Mouse (Mus musculus) WW6 (cell line): ENCODE results near the gene Uck2.

Experiments
- DNase-seq: peaks from one replicate; pipeline ENCODE4 v3.0.0-alpha.2; 2013; ENCODE audit warnings: low read depth, low spot score

Uck2 gene

GRCm38 (mm10) chr1:167284258-167284836, 773 bp downstream of the Uck2 start:
- DNase-seq, result no peak

GRCm38 (mm10) chr1:167283441-167284257, 1.5 kb downstream of the Uck2 start:
- no peak for DNase-seq

GRCm38 (mm10) chr1:167282768-167283167, 2.4 kb downstream of the Uck2 start:
- DNase-seq, result no peak

GRCm38 (mm10) chr1:167282112-167282511, 3.0 kb downstream of the Uck2 start:
- DNase-seq, result no peak

- no peak for DNase-seq
Observed at GRCm38 (mm10) chr1:167280061-167280460, 5.1 kb downstream of the Uck2 start.

- DNase-seq, result no peak
Observed at GRCm38 (mm10) chr1:167279160-167279715, 5.9 kb downstream of the Uck2 start.

GRCm38 (mm10) chr1:167278395-167278794, 6.7 kb downstream of the Uck2 start:
- DNase-seq, result no peak

GRCm38 (mm10) chr1:167274646-167275390, 10.3 kb downstream of the Uck2 start:
- DNase-seq, result no peak

GRCm38 (mm10) chr1:167273380-167274163, 11.5 kb downstream of the Uck2 start:
- no peak for DNase-seq

- no peak for DNase-seq
Observed at GRCm38 (mm10) chr1:167271841-167272240, 13.3 kb downstream of the Uck2 start.

GRCm38 (mm10) chr1:167271304-167271703, 13.8 kb downstream of the Uck2 start:
- no peak for DNase-seq

- DNase-seq, result no peak
Observed at GRCm38 (mm10) chr1:167270342-167271111, 14.6 kb downstream of the Uck2 start.

GRCm38 (mm10) chr1:167269856-167270270, 15.3 kb downstream of the Uck2 start:
- DNase-seq, result no peak

GRCm38 (mm10) chr1:167269350-167269811, 15.7 kb downstream of the Uck2 start:
- DNase-seq, result no peak

GRCm38 (mm10) chr1:167268360-167269063, 16.6 kb downstream of the Uck2 start:
- no peak for DNase-seq

GRCm38 (mm10) chr1:167266720-167267119, 18.4 kb downstream of the Uck2 start:
- DNase-seq, result no peak

- DNase-seq, result no peak
Observed at GRCm38 (mm10) chr1:167265366-167265765, 19.8 kb downstream of the Uck2 start.

- no peak for DNase-seq
Observed at GRCm38 (mm10) chr1:167262489-167263041, 22.6 kb downstream of the Uck2 start.

- no peak for DNase-seq
Observed at GRCm38 (mm10) chr1:167261750-167262149, 23.4 kb downstream of the Uck2 start.
